15 mouse cellular contexts compared by ENCODE assay signal in the genomic region with DNA sequence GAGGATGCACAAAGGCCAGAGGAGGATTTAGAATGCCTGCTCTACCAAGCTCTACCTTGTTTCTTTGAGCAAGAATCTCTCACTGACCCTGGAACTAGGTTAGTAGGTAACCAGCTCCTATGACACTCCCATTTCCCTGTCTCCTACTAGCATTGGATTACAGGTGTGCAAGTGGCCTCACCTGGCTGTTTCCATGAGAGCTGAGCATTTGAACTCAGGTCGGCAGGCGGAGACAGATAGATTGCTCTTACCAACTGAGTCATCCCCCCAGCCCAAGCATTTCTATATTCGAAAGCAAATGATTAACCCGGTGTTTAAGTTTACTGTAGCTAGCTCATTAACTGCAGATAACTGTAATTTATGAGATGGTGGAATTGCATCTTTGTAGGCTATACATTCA.
"Had no signal": no experiment of that assay in that cellular context is flagged by ENCODE, and none has a peak within 500 bp of the region (broad histone marks: within the 10 kb centered on the region; RNA-seq: fewer than 3 reads in every experiment).

No protein-coding gene starts in this region.

- H3K4me1 ChIP-seq: neural tube, embryonic 13.5 days; neural tube, embryonic 15.5 days; stomach, embryonic 15.5 days had no signal

- DNase-seq: retina, postnatal 1 day; right cerebral cortex, adult 18-20 months; right cerebral cortex, postnatal 14 days; right cerebral cortex, postnatal 25 days; right cerebral cortex, postnatal 4 days; spleen, adult 18-20 months; thymus, adult 18-20 months; thymus, adult 2 months; thymus, postnatal 14 days; thymus, postnatal 25 days; thymus, postnatal 36 days; thymus, postnatal 4 days had no signal

- H3K27me3 ChIP-seq: neural tube, embryonic 13.5 days; neural tube, embryonic 15.5 days; stomach, embryonic 15.5 days had no signal

- H3K36me3 ChIP-seq: neural tube, embryonic 13.5 days; neural tube, embryonic 15.5 days; stomach, embryonic 15.5 days had no signal

- H3K4me3 ChIP-seq: neural tube, embryonic 13.5 days; neural tube, embryonic 15.5 days; stomach, embryonic 15.5 days had no signal

- H3K9me3 ChIP-seq: neural tube, embryonic 13.5 days; neural tube, embryonic 15.5 days; stomach, embryonic 15.5 days had no signal

- H3K9ac ChIP-seq: neural tube, embryonic 13.5 days; neural tube, embryonic 15.5 days; stomach, embryonic 15.5 days had no signal

- H3K4me2 ChIP-seq: neural tube, embryonic 13.5 days; neural tube, embryonic 15.5 days; stomach, embryonic 15.5 days had no signal

- H3K27ac ChIP-seq: neural tube, embryonic 13.5 days; neural tube, embryonic 15.5 days; stomach, embryonic 15.5 days had no signal
